Mouse (Mus musculus) right cerebral cortex, postnatal 36 days (tissue): ENCODE results near the gene Abcc2.

Experiments used
- DNase-seq, 2 experiments: peaks; one replicate each; pipeline ENCODE4 v3.0.0; 2022; ENCODE audit warnings: low spot score in 2 of 2, mixed read lengths in 1 of 2

Abcc2 gene

GRCm38 (mm10) chr19:43777308-43777707 lies 4.7 kb upstream of the Abcc2 start:
- DNase-seq, result no peak

GRCm38 (mm10) chr19:43780391-43780790 lies 1.6 kb upstream of the Abcc2 start:
- DNase-seq, result no peak

- DNase-seq, result no peak
These were observed 2.8 kb downstream of the Abcc2 start for GRCm38 (mm10) chr19:43784761-43785160.

GRCm38 (mm10) chr19:43786249-43787026 lies 4.4 kb downstream of the Abcc2 start:
- no peak for DNase-seq

GRCm38 (mm10) chr19:43789817-43790216 lies 7.8 kb downstream of the Abcc2 start:
- DNase-seq, result no peak

- no peak for DNase-seq
These were observed 10.5 kb downstream of the Abcc2 start for GRCm38 (mm10) chr19:43792537-43792936.

GRCm38 (mm10) chr19:43793951-43794350 lies 12.0 kb downstream of the Abcc2 start:
- DNase-seq, result no peak

- DNase-seq, result no peak
These were observed 13.5 kb downstream of the Abcc2 start for GRCm38 (mm10) chr19:43795511-43795910.

GRCm38 (mm10) chr19:43797216-43797615 lies 15.2 kb downstream of the Abcc2 start:
- DNase-seq, result no peak

- DNase-seq, result no peak
These were observed 19.5 kb downstream of the Abcc2 start for GRCm38 (mm10) chr19:43801427-43802051.

- DNase-seq, result no peak
These were observed 21.9 kb downstream of the Abcc2 start for GRCm38 (mm10) chr19:43803866-43804265.

GRCm38 (mm10) chr19:43809331-43809730 lies 27.3 kb downstream of the Abcc2 start:
- DNase-seq, result no peak

GRCm38 (mm10) chr19:43811419-43811818 lies 29.4 kb downstream of the Abcc2 start:
- no peak for DNase-seq

GRCm38 (mm10) chr19:43813315-43813714 lies 31.3 kb downstream of the Abcc2 start:
- no peak for DNase-seq

- DNase-seq, result peak; percentile 11 to 21
These were observed 33.8 kb downstream of the Abcc2 start for GRCm38 (mm10) chr19:43815661-43816414.

- no peak for DNase-seq
These were observed 44.9 kb downstream of the Abcc2 start for GRCm38 (mm10) chr19:43826855-43827254.

GRCm38 (mm10) chr19:43832425-43833069 lies 50.6 kb downstream of the Abcc2 start:
- peak; percentile 27 to 50 for DNase-seq

GRCm38 (mm10) chr19:43843184-43843583 lies 61.2 kb downstream of the Abcc2 start:
- DNase-seq, result no peak

GRCm38 (mm10) chr19:43845331-43845908 lies 63.4 kb downstream of the Abcc2 start:
- DNase-seq, result no peak

GRCm38 (mm10) chr19:43847056-43847455 lies 65.1 kb downstream of the Abcc2 start:
- no peak for DNase-seq

- no peak for DNase-seq
These were observed 66.0 kb downstream of the Abcc2 start for GRCm38 (mm10) chr19:43847966-43848365.

- DNase-seq, result no peak
These were observed 68.0 kb downstream of the Abcc2 start for GRCm38 (mm10) chr19:43850026-43850425.
